Mouse (Mus musculus) stomach, embryonic 14.5 days (tissue): Measurements from ENCODE around the gene Trove2. TPM values are rescaled to one million over a fixed set of nuclear protein-coding genes. Genes with fewer than 3 reads are reported as not detected.

Experiments
- ATAC-seq: fragments of 200-750 bp; cut with Nextera tagmentation; 2 replicates; pipeline ENCODE4 v1.8.0; 2017; ENCODE audit warnings: low read depth, moderate TSS enrichment; ENCODE audit not compliant: insufficient number of reproducible peaks, insufficient read depth, low FRiP score
- H3K27ac ChIP-seq: fragments of 300-500 bp; sonication (generic); 2 replicates; pipeline ENCODE4 v1.5.1; 2014; ENCODE audit warnings: mild to moderate bottlenecking, low read length, moderate library complexity, mixed read lengths
- H3K27me3 ChIP-seq: fragments of 300-500 bp; sonication (generic); 2 replicates; pipeline ENCODE4 v1.6.1; 2014; ENCODE audit warnings: low read length, control low read depth, mixed read lengths; ENCODE audit not compliant: control insufficient read depth, insufficient read depth
- H3K36me3 ChIP-seq: fragments of 300-500 bp; sonication (generic); 2 replicates; pipeline ENCODE4 v1.6.1; 2014; ENCODE audit warnings: mild to moderate bottlenecking, control low read depth, low read length, moderate library complexity, mixed read lengths; ENCODE audit not compliant: control insufficient read depth, insufficient read depth
- H3K4me1 ChIP-seq: fragments of 300-500 bp; sonication (generic); 2 replicates; pipeline ENCODE4 v1.6.1; 2014; ENCODE audit warnings: low read length, control low read depth, mixed read lengths; ENCODE audit not compliant: control insufficient read depth, insufficient read depth
- H3K4me2 ChIP-seq: fragments of 300-500 bp; sonication (generic); replicated peaks from 2 replicates; pipeline ENCODE4 v1.6.1; 2014; ENCODE audit warnings: low read depth, low read length, control low read depth
- H3K4me3 ChIP-seq: fragments of 300-500 bp; sonication (generic); 2 replicates; pipeline ENCODE4 v1.5.1; 2014; ENCODE audit warnings: low read depth, low read length, control low read depth
- H3K9ac ChIP-seq: fragments of 300-500 bp; sonication (generic); replicated peaks from 2 replicates; pipeline ENCODE4 v1.6.1; 2014; ENCODE audit warnings: low read depth, mild to moderate bottlenecking, control low read depth, low read length, moderate library complexity, mixed read lengths
- H3K9me3 ChIP-seq: fragments of 300-500 bp; sonication (generic); 2 replicates; pipeline ENCODE4 v1.6.1; 2016; ENCODE audit warnings: low read depth, low read length, control low read depth; ENCODE audit not compliant: control insufficient read depth
- WGBS: fragments of 180-500 bp; shearing (Covaris S2); extraction: QIAGEN DNeasy Blood & Tissue Kit; methylation state at CpG from one replicate; pipeline ENCODE4 v1.1.7; 2014; 5-methylcytosine and 5-hydroxymethylcytosine counted together
- polyA plus RNA-seq: library from polyadenylated mRNA; unstranded; fragments of >200 nt; fragmentation: Nextera tagmentation; extraction: Ambion mirVana; gene quantifications from 2 replicates; pipeline ENCODE4 v1.2.1, GENCODE M21; 2014

The Trove2 gene
- polyA plus RNA-seq, 1 experiment from 2014 or later = 20.9 TPM

- WGBS = 86% methylated on average over 10 of the region's 10 CpGs
- Histone ChIP-seq H3K4me1 (no peaks in the 10 kb centered on the region), H3K27me3 (no peaks in the 10 kb centered on the region), H3K4me2 (no peak overlapping the region), H3K4me3 (no peak overlapping the region), H3K9me3 (no peaks in the 10 kb centered on the region), H3K9ac (no peak overlapping the region), H3K36me3 (peaks cover 18% of the 10 kb centered on the region), H3K27ac (no peak overlapping the region)
- ATAC-seq = no peak
Observed at GRCm38 (mm10) chr1:143745871-143746270, 31.0 kb downstream of the Trove2 start.

- H3K9me3 ChIP-seq = no peaks in the 10 kb centered on the region
- H3K36me3 ChIP-seq = peaks cover 18% of the 10 kb centered on the region
- H3K4me2 ChIP-seq = no peak overlapping the region
- no peaks in the 10 kb centered on the region for H3K4me1 ChIP-seq
- no peak overlapping the region for H3K4me3 ChIP-seq
- H3K27ac ChIP-seq = no peak overlapping the region
- 95% methylated on average over 6 of the region's 6 CpGs for WGBS
- H3K27me3 ChIP-seq = no peaks in the 10 kb centered on the region
- H3K9ac ChIP-seq = no peak overlapping the region
- ATAC-seq = no peak
Observed at GRCm38 (mm10) chr1:143742186-143742585, 34.7 kb downstream of the Trove2 start.

GRCm38 (mm10) chr1:143741331-143741730, 35.5 kb downstream of the Trove2 start:
- peaks cover 15% of the 10 kb centered on the region for H3K36me3 ChIP-seq
- ATAC-seq = no peak
- H3K4me1 ChIP-seq = no peaks in the 10 kb centered on the region
- no peaks in the 10 kb centered on the region for H3K9me3 ChIP-seq
- no peak overlapping the region for H3K4me3 ChIP-seq
- 87% methylated on average over 5 of the region's 5 CpGs for WGBS
- no peaks in the 10 kb centered on the region for H3K27me3 ChIP-seq
- no peak overlapping the region for H3K27ac ChIP-seq
- no peak overlapping the region for H3K9ac ChIP-seq
- H3K4me2 ChIP-seq = no peak overlapping the region

GRCm38 (mm10) chr1:143740581-143740980, 36.3 kb downstream of the Trove2 start:
- WGBS = 90% methylated on average over 10 of the region's 10 CpGs
- ATAC-seq = no peak
- H3K36me3 ChIP-seq = peaks cover 15% of the 10 kb centered on the region
- H3K4me1 ChIP-seq = no peaks in the 10 kb centered on the region
- peak overlapping the region; percentile 56 for H3K4me2 ChIP-seq
- no peak overlapping the region for H3K4me3 ChIP-seq
- H3K27me3 ChIP-seq = no peaks in the 10 kb centered on the region
- no peaks in the 10 kb centered on the region for H3K9me3 ChIP-seq
- H3K27ac ChIP-seq = no peak overlapping the region
- no peak overlapping the region for H3K9ac ChIP-seq

DNA sequence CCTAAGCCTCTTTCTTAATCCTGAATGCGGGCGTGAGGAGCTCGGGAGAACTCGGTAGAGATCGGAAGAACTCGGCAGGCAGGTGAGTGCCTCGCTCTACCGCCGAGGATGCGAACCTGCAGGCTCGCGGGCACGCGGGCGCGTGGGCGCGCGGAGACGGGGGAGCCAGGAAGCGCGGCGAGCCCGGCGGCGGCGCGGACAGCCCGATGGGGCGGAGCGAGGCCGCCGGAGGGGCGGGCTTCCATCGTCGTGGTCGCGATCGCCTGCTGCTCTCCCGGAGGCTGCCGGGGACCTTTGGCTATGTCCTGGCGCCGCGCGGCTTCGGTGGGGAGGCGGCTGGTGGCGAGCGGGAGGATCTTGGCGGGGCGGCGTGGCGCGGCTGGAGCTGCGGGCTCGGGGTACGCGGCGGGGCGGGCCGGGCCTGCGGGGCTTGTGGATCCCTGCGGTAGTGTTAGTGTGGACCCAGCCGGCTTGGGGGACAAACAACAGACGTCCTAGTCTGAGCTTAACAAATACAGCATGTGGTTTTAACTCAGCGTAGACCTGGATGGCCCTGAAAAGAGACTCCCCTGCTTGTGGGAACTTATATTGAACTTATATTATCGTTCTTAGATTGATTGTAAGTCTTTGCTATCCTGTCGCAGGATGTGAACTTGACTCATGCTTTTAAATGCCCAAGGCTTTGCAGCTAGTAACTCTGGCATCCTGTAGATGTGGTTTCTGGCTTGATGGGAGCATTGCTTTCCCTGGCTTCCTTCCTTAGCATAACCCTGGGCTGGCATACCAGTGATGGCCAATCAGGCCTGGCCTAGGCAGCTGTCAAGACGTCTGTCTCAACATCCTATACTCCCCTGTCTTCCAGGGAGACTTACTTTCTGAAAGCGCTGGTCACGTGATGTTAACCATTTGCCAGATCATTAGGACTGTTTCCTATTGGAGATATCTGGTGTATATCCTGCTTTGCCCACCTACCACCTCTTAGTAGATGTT, 37.2 kb downstream of the Trove2 start:
- Histone ChIP-seq H3K4me2 (peak overlapping the region; percentile 56), H3K36me3 (peaks cover 10% of the 10 kb centered on the region; the same call in 1 of the 2 replicates), H3K27ac (peak overlapping the region; percentile 71; the same call in 1 of the 2 replicates), H3K9ac (peak overlapping the region; percentile 64), H3K9me3 (no peaks in the 10 kb centered on the region), H3K27me3 (no peaks in the 10 kb centered on the region), H3K4me1 (no peaks in the 10 kb centered on the region), H3K4me3 (peak overlapping the region; percentile 65)
- WGBS = under 1% methylated on average over 69 of the region's 71 CpGs
- ATAC-seq = peak; percentile 94

DNA sequence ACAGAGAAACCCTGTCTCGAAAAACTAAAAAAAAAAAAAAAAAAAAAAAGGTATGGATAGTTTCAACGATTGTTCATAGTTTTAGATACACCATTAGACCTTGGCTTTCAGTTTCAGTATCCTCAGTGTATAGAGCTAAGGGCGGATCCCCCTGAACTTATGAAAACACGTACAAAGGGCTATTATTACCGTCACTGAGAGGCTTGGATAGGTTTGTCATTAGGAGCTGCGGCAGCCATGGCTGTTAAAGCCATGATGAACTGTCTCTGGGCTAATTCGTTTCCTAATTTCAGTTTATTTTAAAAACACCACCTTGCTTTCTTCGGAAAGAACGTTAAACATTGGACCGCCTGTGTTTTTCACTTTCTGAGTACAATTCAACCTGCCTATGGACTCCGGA, 38.1 kb downstream of the Trove2 start:
- Histone ChIP-seq H3K9me3 (no peaks in the 10 kb centered on the region), H3K4me1 (no peaks in the 10 kb centered on the region), H3K4me2 (peak overlapping the region; percentile 56), H3K27me3 (no peaks in the 10 kb centered on the region), H3K27ac (no peak overlapping the region), H3K4me3 (peak overlapping the region; percentile 65), H3K9ac (peak overlapping the region; percentile 64; the same call in 1 of the 2 replicates), H3K36me3 (peaks cover 10% of the 10 kb centered on the region; the same call in 1 of the 2 replicates)
- WGBS = 20% methylated on average over 11 of the region's 11 CpGs
- 0 out of 2 replicates have a peak, but pooled peaks have one; percentile 8 for ATAC-seq

DNA sequence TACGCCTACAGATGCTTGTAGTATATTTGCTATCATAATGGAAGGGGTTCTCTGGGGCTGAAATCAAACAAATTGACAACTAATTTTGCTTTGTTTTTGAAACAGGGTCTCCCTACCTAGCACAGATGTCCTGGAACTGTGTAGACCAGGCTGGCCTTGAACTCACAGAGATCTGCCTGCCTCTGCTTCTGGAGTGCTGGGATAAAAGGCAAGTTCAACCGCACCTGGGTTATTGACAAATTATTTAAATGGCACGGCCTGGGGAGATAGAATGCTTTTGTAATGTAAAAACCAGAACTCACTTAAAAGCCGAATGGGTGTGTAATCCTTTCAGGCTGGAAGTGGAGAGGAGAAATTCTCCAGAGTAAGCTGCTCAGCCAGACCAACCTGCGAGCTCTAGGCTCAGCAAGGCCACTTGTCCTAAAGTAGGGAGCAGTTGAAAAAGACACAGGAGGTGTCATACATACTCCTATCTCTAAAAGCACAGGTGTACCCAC, 42.9 kb downstream of the Trove2 start:
- no peak overlapping the region for H3K4me2 ChIP-seq
- WGBS = 83% methylated on average over 5 of the region's 5 CpGs
- no peak overlapping the region for H3K27ac ChIP-seq
- H3K9ac ChIP-seq = no peak overlapping the region
- H3K4me1 ChIP-seq = no peaks in the 10 kb centered on the region
- no peaks in the 10 kb centered on the region for H3K9me3 ChIP-seq
- H3K36me3 ChIP-seq = no peaks in the 10 kb centered on the region
- ATAC-seq = no peak
- H3K4me3 ChIP-seq = no peak overlapping the region
- no peaks in the 10 kb centered on the region for H3K27me3 ChIP-seq

DNA sequence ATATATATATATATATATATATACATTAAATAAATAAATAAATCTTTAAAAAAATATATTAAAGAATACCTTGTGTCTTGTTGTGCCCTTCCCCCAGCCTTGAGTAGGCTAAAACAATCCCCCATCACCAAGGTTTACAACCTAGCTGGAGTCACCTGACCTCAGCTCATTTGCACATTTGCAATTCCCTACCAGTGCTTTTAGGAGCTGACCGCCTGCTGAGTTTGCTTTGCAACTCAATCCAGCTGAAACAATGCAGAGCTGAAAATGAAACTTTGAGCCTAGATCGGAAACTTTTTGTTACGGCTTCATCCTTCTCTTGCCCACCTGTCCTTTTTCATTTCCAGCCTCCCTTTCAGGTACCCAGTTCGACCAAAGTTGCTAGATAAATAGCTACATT, 45.2 kb downstream of the Trove2 start:
- H3K4me2 ChIP-seq = no peak overlapping the region
- no peak for ATAC-seq

More for the DNA sequence above, 45.2 kb downstream of the Trove2 start:
- H3K4me3 ChIP-seq = no peak overlapping the region
- H3K27ac ChIP-seq = no peak overlapping the region
- no peaks in the 10 kb centered on the region for H3K9me3 ChIP-seq
- no peaks in the 10 kb centered on the region for H3K27me3 ChIP-seq
- whole genome bisulfite sequencing = 67% methylated on average over 4 of the region's 4 CpGs
- H3K9ac ChIP-seq = no peak overlapping the region
- no peaks in the 10 kb centered on the region for H3K36me3 ChIP-seq
- no peaks in the 10 kb centered on the region for H3K4me1 ChIP-seq
